Mouse (Mus musculus) erythroblast, embryonic 14.5 days (primary cell): ENCODE data around the gene Exoc4.

Experiments used
- GATA1 ChIP-seq: IDR thresholded peaks from 2 replicates; pipeline ENCODE4 v1.6.1; 2012; ENCODE audit warnings: low read length, inconsistent platforms, mixed read lengths
- TAL1 ChIP-seq: IDR thresholded peaks from 3 replicates; pipeline ENCODE4 v1.6.1; 2012; ENCODE audit warnings: low read length, inconsistent platforms, mixed read lengths

GRCm38 (mm10) chr6:33283936-33284335, 35.1 kb downstream of the Exoc4 start:
- TF ChIP-seq TAL1 = no peak
- no peak for TF ChIP-seq GATA1
